Mouse (Mus musculus) midbrain, embryonic 11.5 days (tissue): ENCODE measurements around the gene Aspa. TPM values are rescaled to one million over a fixed set of nuclear protein-coding genes. Genes with fewer than 3 reads are reported as not detected.

ENCODE experiments used
- ATAC-seq: fragments of 200-750 bp; cut with Nextera tagmentation; 2 replicates; pipeline ENCODE4 v1.8.0; 2017; ENCODE audit warnings: moderate TSS enrichment, moderate library complexity; ENCODE audit not compliant: low FRiP score
- DNase-seq: peaks from one replicate; pipeline ENCODE4 v3.0.0; 2015; ENCODE audit warnings: low spot score; ENCODE audit errors: missing footprints
- H3K27ac ChIP-seq: fragments of 300-500 bp; sonication (generic); 2 replicates; pipeline ENCODE4 v1.5.1; 2014; ENCODE audit warnings: low read depth, low read length
- H3K27me3 ChIP-seq: fragments of 300-500 bp; sonication (generic); 2 replicates; pipeline ENCODE4 v1.6.1; 2014; ENCODE audit warnings: mild to moderate bottlenecking, low read length, moderate library complexity, mixed read lengths; ENCODE audit not compliant: control insufficient read depth, insufficient read depth
- H3K36me3 ChIP-seq: fragments of 300-500 bp; sonication (generic); 2 replicates; pipeline ENCODE4 v1.6.1; 2014; ENCODE audit warnings: mild to moderate bottlenecking, low read length, moderate library complexity, mixed read lengths; ENCODE audit not compliant: control insufficient read depth, insufficient read depth
- H3K4me1 ChIP-seq: fragments of 300-500 bp; sonication (generic); 2 replicates; pipeline ENCODE4 v1.6.1; 2014; ENCODE audit warnings: low read length; ENCODE audit not compliant: control insufficient read depth, insufficient read depth
- H3K4me2 ChIP-seq: fragments of 300-500 bp; sonication (generic); 2 replicates; pipeline ENCODE4 v1.6.1; 2014; ENCODE audit warnings: mild to moderate bottlenecking, moderate library complexity
- H3K4me3 ChIP-seq: fragments of 300-500 bp; sonication (generic); 2 replicates; pipeline ENCODE4 v1.5.1; 2014; ENCODE audit warnings: low read depth, low read length
- H3K9ac ChIP-seq: fragments of 300-500 bp; sonication (generic); 2 replicates; pipeline ENCODE4 v1.6.1; 2014; ENCODE audit warnings: low read length
- H3K9me3 ChIP-seq: fragments of 300-500 bp; sonication (generic); 2 replicates; pipeline ENCODE4 v1.6.1; 2016; ENCODE audit warnings: low read length; ENCODE audit not compliant: control insufficient read depth
- WGBS: fragments of 180-500 bp; shearing (Covaris S2); extraction: QIAGEN DNeasy Blood & Tissue Kit; methylation state at CpG from one replicate; pipeline ENCODE4 v1.1.7; 2014; 5-methylcytosine and 5-hydroxymethylcytosine counted together
- polyA plus RNA-seq: library from polyadenylated mRNA; unstranded; fragments of >200 nt; fragmentation: Nextera tagmentation; extraction: Ambion mirVana; gene quantifications from 2 replicates; pipeline ENCODE4 v1.2.1, GENCODE M21; 2014

The Aspa gene
- polyA plus RNA-seq, 1 experiment from 2014 or later: not detected

GRCm38 (mm10) chr11:73274821-73275220, 54.6 kb downstream of the Aspa start:
- H3K36me3 ChIP-seq: no peaks in the 10 kb centered on the region
- H3K4me2 ChIP-seq: no peak overlapping the region
- H3K9me3 ChIP-seq: no peaks in the 10 kb centered on the region
- 36% methylated on average over 2 of the region's 2 CpGs for WGBS
- no peaks in the 10 kb centered on the region for H3K4me1 ChIP-seq
- DNase-seq: no peak
- H3K27me3 ChIP-seq: no peaks in the 10 kb centered on the region
- no peak overlapping the region for H3K27ac ChIP-seq
- no peak overlapping the region for H3K9ac ChIP-seq
- no peak for ATAC-seq
- H3K4me3 ChIP-seq: no peak overlapping the region

GRCm38 (mm10) chr11:73267267-73267666, 62.1 kb downstream of the Aspa start, which contains the start of gene Trpv3:
Gene Trpv3 (plus strand): TSS chr11:73267388.
- ATAC-seq: no peak
- no peak for DNase-seq
- H3K27me3 ChIP-seq: no peaks in the 10 kb centered on the region
- H3K9me3 ChIP-seq: no peaks in the 10 kb centered on the region
- no peak within 1 kb of the TSS for H3K4me2 ChIP-seq
- H3K27ac ChIP-seq: no peak within 1 kb of the TSS
- no peaks in the 10 kb centered on the region for H3K4me1 ChIP-seq
- no peak within 1 kb of the TSS for H3K9ac ChIP-seq
- WGBS: 85% methylated on average over 7 of the region's 7 CpGs
- no peaks in the 10 kb centered on the region for H3K36me3 ChIP-seq
- H3K4me3 ChIP-seq: no peak within 1 kb of the TSS

GRCm38 (mm10) chr11:73261385-73261784, 68.0 kb downstream of the Aspa start:
- no peak for DNase-seq
- no peak overlapping the region for H3K4me2 ChIP-seq
- H3K9me3 ChIP-seq: no peaks in the 10 kb centered on the region
- no peaks in the 10 kb centered on the region for H3K36me3 ChIP-seq
- 90% methylated on average over 1 of the region's 1 CpGs for WGBS
- no peak overlapping the region for H3K27ac ChIP-seq
- H3K4me3 ChIP-seq: no peak overlapping the region
- ATAC-seq: no peak
- H3K27me3 ChIP-seq: no peaks in the 10 kb centered on the region
- H3K4me1 ChIP-seq: no peaks in the 10 kb centered on the region
- H3K9ac ChIP-seq: no peak overlapping the region

- H3K9me3 ChIP-seq: no peaks in the 10 kb centered on the region
- H3K4me2 ChIP-seq: no peak overlapping the region
- 68% methylated on average over 3 of the region's 3 CpGs for WGBS
- no peak overlapping the region for H3K9ac ChIP-seq
- no peaks in the 10 kb centered on the region for H3K4me1 ChIP-seq
- DNase-seq (no peak), ATAC-seq (no peak)
- H3K27ac ChIP-seq: no peak overlapping the region
- no peaks in the 10 kb centered on the region for H3K36me3 ChIP-seq
- no peak overlapping the region for H3K4me3 ChIP-seq
- no peaks in the 10 kb centered on the region for H3K27me3 ChIP-seq
Measured at GRCm38 (mm10) chr11:73260457-73260856, 68.9 kb downstream of the Aspa start.

GRCm38 (mm10) chr11:73258664-73259063, 70.7 kb downstream of the Aspa start:
- Histone ChIP-seq H3K9me3 (no peaks in the 10 kb centered on the region), H3K36me3 (no peaks in the 10 kb centered on the region), H3K4me1 (no peaks in the 10 kb centered on the region), H3K9ac (no peak overlapping the region), H3K27ac (no peak overlapping the region), H3K4me2 (no peak overlapping the region), H3K4me3 (no peak overlapping the region), H3K27me3 (no peaks in the 10 kb centered on the region)
- no peak for DNase-seq
- ATAC-seq: no peak

- no peak overlapping the region for H3K4me2 ChIP-seq
- H3K36me3 ChIP-seq: no peaks in the 10 kb centered on the region
- H3K9me3 ChIP-seq: no peaks in the 10 kb centered on the region
- no peaks in the 10 kb centered on the region for H3K27me3 ChIP-seq
- no peak overlapping the region for H3K9ac ChIP-seq
- DNase-seq (no peak), ATAC-seq (no peak)
- H3K4me1 ChIP-seq: no peaks in the 10 kb centered on the region
- WGBS: 77% methylated on average over 4 of the region's 4 CpGs
- H3K4me3 ChIP-seq: no peak overlapping the region
- H3K27ac ChIP-seq: no peak overlapping the region
Measured at GRCm38 (mm10) chr11:73257362-73257945, 71.9 kb downstream of the Aspa start.

Other genes starting within 250 kb of the Aspa start
- 0.21 and 0.27 TPM in 2 replicates for gene Itgae, start 239.0 kb downstream of the Aspa start, polyA plus RNA-seq
- gene Haspin, start 191.3 kb downstream of the Aspa start, polyA plus RNA-seq: 16.7 and 18.9 TPM in 2 replicates
- gene P2rx5, start 169.2 kb downstream of the Aspa start, polyA plus RNA-seq: 0.08 and 0.23 TPM in 2 replicates
- 125 TPM in 2 replicates for gene Emc6, start 152.6 kb downstream of the Aspa start, polyA plus RNA-seq
- 183 and 189 TPM in 2 replicates for gene Tax1bp3, start 152.5 kb downstream of the Aspa start, polyA plus RNA-seq
- 19.1 and 21.1 TPM in 2 replicates for gene Ctns, start 130.6 kb downstream of the Aspa start, polyA plus RNA-seq
- 1.1 TPM in 2 replicates for gene Shpk, start 130.1 kb downstream of the Aspa start, polyA plus RNA-seq
- not detected in 2 replicates for gene Trpv1, start 95.3 kb downstream of the Aspa start, polyA plus RNA-seq
- gene Trpv3, start 62.2 kb downstream of the Aspa start, polyA plus RNA-seq: 0.05 TPM in 1 of 2 replicates, not detected in the other
- not detected in 2 replicates for gene Gm49340, start 145 bp upstream of the Aspa start, polyA plus RNA-seq
- not detected in 2 replicates for gene Spata22, start 145 bp upstream of the Aspa start, polyA plus RNA-seq
- gene Olfr20, start 21.2 kb upstream of the Aspa start, polyA plus RNA-seq: not detected in 2 replicates
- not detected in 2 replicates for gene Olfr376, start 41.6 kb upstream of the Aspa start, polyA plus RNA-seq
- gene Olfr1, start 70.0 kb upstream of the Aspa start, polyA plus RNA-seq: not detected in 2 replicates
- gene Olfr378, start 98.9 kb upstream of the Aspa start, polyA plus RNA-seq: not detected in 2 replicates
- not detected in 2 replicates for gene Olfr380, start 127.9 kb upstream of the Aspa start, polyA plus RNA-seq
- gene Olfr381, start 162.0 kb upstream of the Aspa start, polyA plus RNA-seq: not detected in 2 replicates
- not detected in 2 replicates for gene Olfr382, start 187.6 kb upstream of the Aspa start, polyA plus RNA-seq